Mouse (Mus musculus): ENCODE results near the gene Themis.

DNA sequence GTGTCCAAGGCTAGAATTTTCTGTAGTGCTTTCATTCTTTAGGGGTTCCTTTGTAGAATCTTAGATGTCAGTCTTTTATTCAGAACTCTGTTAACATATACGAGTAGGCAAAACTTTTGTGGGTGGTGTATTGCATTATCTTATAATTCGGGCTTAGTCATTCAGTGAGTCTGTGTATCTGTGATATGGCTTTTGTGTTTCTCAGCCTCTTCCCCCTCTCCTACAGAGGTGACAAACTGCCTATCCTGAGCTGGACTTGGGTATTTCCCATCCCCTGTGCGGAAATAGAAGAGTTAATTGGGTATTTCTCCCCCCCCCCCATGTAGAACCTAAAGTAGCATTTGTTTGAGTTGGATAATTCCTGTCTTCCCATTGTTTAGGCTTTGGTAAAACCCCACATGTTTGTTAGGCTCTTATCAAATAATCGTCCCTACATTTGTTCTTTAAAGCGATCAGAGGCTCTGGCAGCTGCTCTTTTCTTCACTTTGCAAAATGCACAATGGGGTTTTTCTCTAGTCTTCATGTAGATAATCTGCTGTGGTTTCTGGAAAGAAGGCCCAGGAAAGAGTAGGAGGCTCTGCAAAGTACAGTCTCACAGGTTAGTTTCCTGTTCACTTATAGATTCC is 108.7 kb downstream of the Themis start:
- no peak for TF ChIP-seq POLR2A (IDR thresholded peaks at IDR 0.05; ENCODE audit: borderline replicate concordance, extremely low read depth, insufficient read depth, insufficient read length, poor library complexity, severe bottlenecking)
- TF ChIP-seq CTCF (IDR thresholded peaks at IDR 0.05; ENCODE audit: borderline replicate concordance, extremely low read depth, insufficient read depth, insufficient read length), result no peak

Data from brain, embryonic 14.5 days (tissue).